Mouse (Mus musculus) limb, embryonic 13.5 days (tissue): Measurements from ENCODE around the gene Nedd4. TPM values are rescaled to one million over a fixed set of nuclear protein-coding genes. Genes with fewer than 3 reads are reported as not detected.
"Not testable (repeated sequence)": the region's sequence is repeated elsewhere in the genome, so short reads cannot be mapped to it uniquely, and the experiment has no call there.

Source experiments
- ATAC-seq: fragments of 200-750 bp; cut with Nextera tagmentation; 2 replicates; pipeline ENCODE4 v1.8.0; 2017; ENCODE audit warnings: low read depth, moderate number of reproducible peaks, moderate TSS enrichment; ENCODE audit not compliant: low FRiP score
- H3K27ac ChIP-seq: fragments of 300-500 bp; sonication (generic); 2 replicates; pipeline ENCODE4 v1.5.1; 2015; ENCODE audit warnings: inconsistent platforms, mild to moderate bottlenecking, moderate library complexity
- H3K27me3 ChIP-seq: fragments of 300-500 bp; sonication (generic); 2 replicates; pipeline ENCODE4 v1.6.1; 2015; ENCODE audit warnings: mild to moderate bottlenecking, inconsistent platforms
- H3K36me3 ChIP-seq: fragments of 300-500 bp; sonication (generic); 2 replicates; pipeline ENCODE4 v1.6.1; 2015; ENCODE audit warnings: inconsistent platforms, mild to moderate bottlenecking, moderate library complexity
- H3K4me1 ChIP-seq: fragments of 300-500 bp; sonication (generic); 2 replicates; pipeline ENCODE4 v1.6.1; 2015; ENCODE audit warnings: inconsistent platforms
- H3K4me2 ChIP-seq: fragments of 300-500 bp; sonication (generic); replicated peaks from 2 replicates; pipeline ENCODE4 v1.6.1; 2015; ENCODE audit warnings: inconsistent platforms, mild to moderate bottlenecking, moderate library complexity
- H3K4me3 ChIP-seq: fragments of 300-500 bp; sonication (generic); 2 replicates; pipeline ENCODE4 v1.5.1; 2015; ENCODE audit warnings: moderate library complexity, mild to moderate bottlenecking, inconsistent platforms
- H3K9ac ChIP-seq: fragments of 300-500 bp; sonication (generic); 2 replicates; pipeline ENCODE4 v1.6.1; 2015; ENCODE audit warnings: mild to moderate bottlenecking, inconsistent platforms
- H3K9me3 ChIP-seq: fragments of 300-500 bp; sonication (generic); 2 replicates; pipeline ENCODE4 v1.6.1; 2016; ENCODE audit warnings: inconsistent platforms
- WGBS: fragments of 180-500 bp; shearing (Covaris S2); methylation state at CpG from one replicate; pipeline ENCODE4 v1.1.7; 2015; 5-methylcytosine and 5-hydroxymethylcytosine counted together
- polyA plus RNA-seq: library from polyadenylated mRNA; unstranded; fragments of >200 nt; fragmentation: Nextera tagmentation; extraction: Ambion mirVana; gene quantifications from 2 replicates; pipeline ENCODE4 v1.2.1, GENCODE M21; 2015

Gene Nedd4
- polyA plus RNA-seq, 1 experiment from 2014 or later, result 779 TPM

DNA sequence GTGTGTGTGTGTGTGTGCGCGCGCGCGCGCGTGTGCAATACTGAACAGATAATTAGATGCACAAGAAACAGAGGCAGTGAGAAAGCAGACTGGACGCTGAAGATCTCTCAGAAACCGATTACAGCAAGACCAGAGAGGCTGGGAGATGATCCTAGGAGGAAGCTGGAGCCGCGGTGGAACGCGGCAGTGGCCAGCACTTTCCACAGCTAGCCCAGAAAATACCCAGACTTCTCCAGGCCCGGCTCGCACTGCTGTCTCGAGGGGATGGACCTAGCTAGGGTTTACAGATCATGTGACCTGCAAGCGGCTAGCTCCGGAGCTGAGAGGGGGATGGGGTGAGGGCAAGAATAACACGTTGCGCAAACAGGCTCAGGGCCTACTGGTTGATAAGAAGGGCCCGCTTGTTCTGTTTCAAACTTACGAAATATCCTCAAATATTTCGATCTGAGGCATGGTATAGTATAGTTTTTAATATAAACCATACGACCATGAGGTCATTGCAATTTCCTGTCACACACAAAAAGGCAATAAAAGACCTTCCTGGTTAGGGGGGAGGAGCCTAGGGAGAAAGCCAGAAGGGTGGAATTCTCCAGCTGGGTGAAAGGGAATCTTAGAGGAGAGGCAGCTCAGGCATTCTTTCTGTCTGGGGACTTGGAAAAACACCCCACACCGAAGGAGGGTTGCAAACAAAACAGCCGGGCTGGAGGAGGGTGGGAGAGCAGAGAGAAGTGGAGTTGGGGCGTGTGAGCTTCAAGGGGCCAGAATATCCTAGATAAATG, 22.1 kb upstream of the Nedd4 start:
- no peaks in the 10 kb centered on the region for H3K27me3 ChIP-seq
- H3K4me1 ChIP-seq, result peaks cover 56% of the 10 kb centered on the region
- peak overlapping the region; percentile 100 for H3K27ac ChIP-seq
- no peaks in the 10 kb centered on the region for H3K36me3 ChIP-seq
- peak; percentile 94 for ATAC-seq
- under 1% methylated on average over 27 of the region's 27 CpGs for WGBS
- no peaks in the 10 kb centered on the region for H3K9me3 ChIP-seq
- peak overlapping the region; percentile 35 for H3K4me3 ChIP-seq
- peak overlapping the region; percentile 69 for H3K9ac ChIP-seq
- H3K4me2 ChIP-seq, result peak overlapping the region; percentile 67

GRCm38 (mm10) chr9:72640642-72641041, 21.5 kb upstream of the Nedd4 start:
- H3K9ac ChIP-seq, result peak overlapping the region; percentile 69

GRCm38 (mm10) chr9:72641093-72641680, 21.0 kb upstream of the Nedd4 start:
- no peaks in the 10 kb centered on the region for H3K9me3 ChIP-seq
- H3K4me2 ChIP-seq, result peak overlapping the region; percentile 67
- H3K27me3 ChIP-seq, result no peaks in the 10 kb centered on the region
- peak overlapping the region; percentile 100 for H3K27ac ChIP-seq
- ATAC-seq, result no peak
- peak overlapping the region; percentile 69; the same call in 1 of the 2 replicates for H3K9ac ChIP-seq
- peaks cover 62% of the 10 kb centered on the region for H3K4me1 ChIP-seq
- no peaks in the 10 kb centered on the region for H3K36me3 ChIP-seq
- H3K4me3 ChIP-seq, result no peak overlapping the region
- WGBS, result 44% methylated on average over 6 of the region's 6 CpGs

More at GRCm38 (mm10) chr9:72640642-72641041, 21.5 kb upstream of the Nedd4 start:
- no peaks in the 10 kb centered on the region for H3K9me3 ChIP-seq
- peak overlapping the region; percentile 35; the same call in 1 of the 2 replicates for H3K4me3 ChIP-seq
- peak; percentile 25; the same call in 1 of the 2 replicates for ATAC-seq
- peaks cover 57% of the 10 kb centered on the region for H3K4me1 ChIP-seq
- peak overlapping the region; percentile 100 for H3K27ac ChIP-seq
- no peaks in the 10 kb centered on the region for H3K36me3 ChIP-seq
- H3K4me2 ChIP-seq, result peak overlapping the region; percentile 67
- 8% methylated on average over 7 of the region's 7 CpGs for WGBS
- H3K27me3 ChIP-seq, result no peaks in the 10 kb centered on the region

DNA sequence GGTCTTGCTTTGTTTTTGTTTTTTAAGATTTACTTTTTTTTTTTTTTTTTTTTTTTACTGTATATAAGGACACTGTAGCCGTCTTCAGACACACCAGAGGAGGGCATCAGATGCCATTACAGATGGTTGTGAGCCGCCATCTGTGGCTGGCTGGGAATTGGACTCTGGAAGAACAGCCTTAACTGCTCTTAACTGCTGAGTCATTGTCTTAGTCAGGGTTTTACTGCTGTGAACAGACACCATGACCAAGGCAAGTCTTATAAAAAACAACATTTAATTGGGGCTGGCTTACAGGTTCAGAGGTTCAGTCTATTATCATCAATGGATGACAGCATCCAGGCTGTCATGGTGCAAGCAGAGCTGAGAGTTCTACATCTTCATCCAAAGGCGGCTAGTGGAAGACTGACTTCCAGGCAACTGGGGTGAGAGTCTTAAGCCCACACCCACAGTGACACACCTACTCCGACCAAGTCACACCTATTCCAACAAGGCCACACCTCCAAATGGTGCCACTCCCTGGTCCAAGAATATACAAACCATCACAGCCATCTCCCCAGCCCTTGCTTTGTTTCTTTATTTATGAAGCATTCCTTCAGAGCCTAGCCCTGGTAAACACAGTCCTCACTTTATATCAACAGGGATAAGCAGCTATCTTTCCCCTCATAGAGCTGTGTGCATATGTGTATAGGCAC, 19.2 kb upstream of the Nedd4 start:
- H3K36me3 ChIP-seq, H3K27me3 ChIP-seq, H3K9ac ChIP-seq, H3K9me3 ChIP-seq, H3K4me3 ChIP-seq, H3K4me2 ChIP-seq, ATAC-seq: not testable (repeated sequence)
- WGBS, result 86% methylated on average over 4 of the region's 4 CpGs
- Histone ChIP-seq H3K27ac (peak overlapping the region; percentile 74; the same call in 1 of the 2 replicates), H3K4me1 (peaks cover 61% of the 10 kb centered on the region)

DNA sequence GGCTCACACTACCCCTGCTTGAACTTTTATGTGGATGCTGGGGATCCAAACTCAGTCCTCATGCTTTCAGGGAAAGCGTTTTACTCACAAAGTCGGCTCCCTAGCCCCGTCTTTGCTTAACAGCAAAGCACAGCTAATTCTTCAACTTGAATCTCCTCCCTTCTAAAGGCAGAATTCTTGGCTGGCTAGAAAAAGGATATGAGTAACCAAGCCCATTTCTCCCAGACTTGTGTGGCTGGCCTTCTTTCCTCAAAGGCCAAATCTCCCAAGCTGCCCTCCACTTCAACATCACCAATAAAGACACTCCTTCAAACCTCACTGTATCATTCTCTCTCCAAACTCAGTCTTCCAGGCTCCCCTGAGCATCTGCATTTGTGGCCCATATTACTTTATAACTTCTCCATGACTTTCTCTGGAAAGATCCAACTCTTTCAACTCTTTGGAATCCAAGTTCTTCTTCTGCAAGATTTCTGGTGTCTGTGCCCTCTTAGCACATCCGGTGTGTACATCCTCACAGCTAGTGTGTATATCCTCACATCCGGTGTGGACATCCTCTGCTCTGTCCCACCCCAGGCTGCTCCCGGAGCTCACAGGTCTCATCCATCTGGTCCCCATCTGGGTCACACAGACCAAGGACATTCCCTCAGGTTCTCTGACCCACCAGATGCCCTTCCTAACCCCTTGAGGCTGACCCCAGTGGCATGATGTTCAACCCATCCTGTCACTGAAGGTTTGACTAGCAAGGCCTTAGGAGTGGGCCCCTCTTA, 18.3 kb upstream of the Nedd4 start:
- H3K9ac ChIP-seq, result no peak overlapping the region
- H3K9me3 ChIP-seq, result peaks cover 4% of the 10 kb centered on the region; the same call in 1 of the 2 replicates
- H3K4me3 ChIP-seq, result no peak overlapping the region
- peaks cover 54% of the 10 kb centered on the region for H3K4me1 ChIP-seq
- WGBS, result 68% methylated on average over 6 of the region's 6 CpGs
- H3K27ac ChIP-seq, result peak overlapping the region; percentile 74
- no peaks in the 10 kb centered on the region for H3K36me3 ChIP-seq
- ATAC-seq, result no peak
- H3K4me2 ChIP-seq, result no peak overlapping the region
- H3K27me3 ChIP-seq, result no peaks in the 10 kb centered on the region

DNA sequence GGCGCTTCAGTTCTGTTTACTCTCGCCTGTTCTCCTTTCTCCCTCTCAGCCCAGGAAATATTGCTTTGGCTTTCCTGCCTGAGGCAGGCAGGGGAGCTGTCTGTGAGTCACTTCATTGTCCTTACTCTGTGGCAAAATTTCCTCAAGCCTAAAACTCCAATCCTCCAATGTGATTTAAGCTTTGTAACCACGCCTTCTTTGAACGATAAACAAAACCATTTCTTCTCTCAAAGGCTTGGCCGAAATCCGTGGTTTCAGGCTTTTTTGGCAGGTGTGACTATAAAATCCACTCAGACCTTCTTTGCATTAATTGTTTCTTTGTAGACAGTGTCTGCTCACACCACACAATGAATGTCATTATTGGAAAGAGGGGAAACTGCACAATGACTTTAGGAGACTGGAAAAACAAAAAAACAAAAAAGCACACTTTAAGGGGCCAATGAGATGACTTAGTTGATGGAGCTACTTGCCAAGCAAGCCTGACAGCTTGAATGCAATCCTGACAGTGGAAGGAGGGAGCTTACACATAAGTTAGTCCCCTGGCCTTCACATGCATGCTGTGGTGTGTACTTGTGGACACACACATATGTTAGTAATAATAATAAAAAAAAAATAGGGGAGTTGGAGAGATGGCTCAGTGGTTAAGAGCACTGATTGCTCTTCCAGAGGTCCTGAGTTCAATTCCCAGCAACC, 17.6 kb upstream of the Nedd4 start:
- Histone ChIP-seq H3K9me3 (peaks cover 4% of the 10 kb centered on the region; the same call in 1 of the 2 replicates), H3K36me3 (no peaks in the 10 kb centered on the region), H3K4me3 (no peak overlapping the region), H3K4me2 (no peak overlapping the region), H3K27me3 (no peaks in the 10 kb centered on the region), H3K4me1 (peaks cover 46% of the 10 kb centered on the region), H3K9ac (no peak overlapping the region), H3K27ac (peak overlapping the region; percentile 74)
- 27% methylated on average over 6 of the region's 6 CpGs for WGBS
- ATAC-seq, result no peak

DNA sequence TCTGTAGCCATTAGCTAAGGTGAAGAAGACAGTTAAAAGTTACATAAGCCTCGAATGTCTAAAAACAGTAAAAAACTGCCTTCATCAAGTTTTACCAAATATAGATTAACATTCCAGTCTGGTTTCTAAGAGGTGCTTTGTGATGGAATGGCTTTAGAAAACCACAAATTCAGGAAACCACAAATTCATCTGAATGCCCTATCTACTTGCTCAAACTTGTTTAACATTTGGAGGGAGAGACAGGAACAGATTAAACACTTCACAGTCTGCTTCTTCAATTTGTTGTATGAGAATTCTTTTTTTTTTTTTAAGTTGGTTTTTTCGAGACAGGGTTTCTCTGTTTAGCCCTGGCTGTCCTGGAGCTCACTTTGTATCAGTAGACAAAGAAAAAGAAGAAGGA, 12.4 kb upstream of the Nedd4 start:
- no peaks in the 10 kb centered on the region for H3K36me3 ChIP-seq
- ATAC-seq, result no peak
- no peak overlapping the region; the same call in 1 of the 2 replicates for H3K27ac ChIP-seq
- 49% methylated on average over 2 of the region's 2 CpGs for WGBS
- H3K4me2 ChIP-seq, result no peak overlapping the region
- peaks cover 4% of the 10 kb centered on the region; the same call in 1 of the 2 replicates for H3K9me3 ChIP-seq
- H3K4me3 ChIP-seq, result no peak overlapping the region
- peaks cover 32% of the 10 kb centered on the region for H3K4me1 ChIP-seq
- no peaks in the 10 kb centered on the region for H3K27me3 ChIP-seq
- no peak overlapping the region for H3K9ac ChIP-seq

DNA sequence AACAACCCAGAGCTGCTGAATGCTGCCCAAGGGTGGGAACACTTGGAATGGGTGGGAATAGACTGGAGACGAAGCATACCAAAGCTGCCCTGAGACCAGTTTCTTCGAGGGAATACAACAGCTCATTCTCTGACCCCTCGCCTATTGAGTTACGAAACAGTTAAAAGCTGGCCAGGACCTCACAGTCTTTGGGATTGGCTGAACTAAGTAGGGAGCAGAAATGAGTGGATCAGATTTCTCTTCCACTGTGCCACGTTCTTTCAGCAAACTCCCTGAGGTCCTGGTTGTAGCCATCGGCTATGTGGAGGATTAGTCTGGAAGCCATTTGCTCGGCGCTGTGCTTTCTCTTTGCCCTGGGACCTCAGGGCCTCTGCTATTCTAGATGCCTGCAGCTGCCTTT, 9.2 kb upstream of the Nedd4 start:
- WGBS, result 4% methylated on average over 8 of the region's 8 CpGs
- Histone ChIP-seq H3K4me3 (peak overlapping the region; percentile 18; the same call in 1 of the 2 replicates), H3K27ac (peak overlapping the region; percentile 95), H3K36me3 (no peaks in the 10 kb centered on the region), H3K27me3 (no peaks in the 10 kb centered on the region), H3K9me3 (no peaks in the 10 kb centered on the region), H3K4me1 (peaks cover 48% of the 10 kb centered on the region), H3K4me2 (peak overlapping the region; percentile 54), H3K9ac (peak overlapping the region; percentile 43; the same call in 1 of the 2 replicates)
- ATAC-seq, result peak; percentile 89

DNA sequence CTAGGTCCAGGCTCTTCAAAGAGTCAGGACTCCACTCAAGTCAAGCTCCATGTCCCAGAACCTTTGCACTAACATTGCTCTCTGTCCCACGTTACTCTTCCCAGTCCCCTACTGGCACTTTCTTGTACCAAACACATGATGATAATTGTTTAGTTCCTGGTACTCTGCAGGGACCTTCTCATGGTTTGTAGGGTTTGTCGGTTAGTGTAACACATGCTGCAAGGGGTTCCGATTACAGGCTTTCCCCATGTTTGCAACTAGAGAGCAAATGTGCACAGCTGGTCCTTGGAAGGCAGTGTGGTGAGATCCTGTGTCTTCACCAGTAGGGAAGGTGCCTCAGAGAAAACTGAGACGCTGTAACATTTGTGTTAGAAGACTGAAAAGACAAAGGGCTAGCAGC, 8.6 kb upstream of the Nedd4 start:
- ATAC-seq, result peak; percentile 57
- H3K4me1 ChIP-seq, result peaks cover 48% of the 10 kb centered on the region
- 9% methylated on average over 4 of the region's 4 CpGs for WGBS
- H3K4me3 ChIP-seq, result peak overlapping the region; percentile 18; the same call in 1 of the 2 replicates
- peak overlapping the region; percentile 95 for H3K27ac ChIP-seq
- peak overlapping the region; percentile 54 for H3K4me2 ChIP-seq
- H3K9ac ChIP-seq, result peak overlapping the region; percentile 43; the same call in 1 of the 2 replicates
- no peaks in the 10 kb centered on the region for H3K27me3 ChIP-seq
- no peaks in the 10 kb centered on the region for H3K36me3 ChIP-seq
- no peaks in the 10 kb centered on the region for H3K9me3 ChIP-seq

GRCm38 (mm10) chr9:72654593-72655242, 7.4 kb upstream of the Nedd4 start:
- Histone ChIP-seq H3K36me3 (no peaks in the 10 kb centered on the region), H3K9ac (no peak overlapping the region), H3K9me3 (no peaks in the 10 kb centered on the region), H3K4me3 (no peak overlapping the region), H3K4me1 (peaks cover 56% of the 10 kb centered on the region), H3K4me2 (no peak overlapping the region), H3K27me3 (no peaks in the 10 kb centered on the region), H3K27ac (peak overlapping the region; percentile 80; the same call in 1 of the 2 replicates)
- no peak for ATAC-seq
- WGBS, result 67% methylated on average over 6 of the region's 6 CpGs
